Mouse (Mus musculus): Measurements from ENCODE around the gene Rbm15. TPM values are rescaled to one million over a fixed set of nuclear protein-coding genes. Genes with fewer than 3 reads are reported as not detected.

Rbm15 gene
- 44.6 TPM for total RNA-seq (2023)

GRCm38 (mm10) chr3:107333381-107334201, at the start of gene Rbm15:
Gene Rbm15 (minus strand): TSS chr3:107333673.

GRCm38 (mm10) chr3:107290764-107291381, 42.6 kb downstream of the Rbm15 start, which contains the start of gene Slc16a4:
Gene Slc16a4 (plus strand): TSS chr3:107291230.

GRCm38 (mm10) chr3:107278479-107279269, 54.8 kb downstream of the Rbm15 start, which contains the start of gene Lamtor5:
Gene Lamtor5 (plus strand): TSS chr3:107278858.

Other genes with a start within 250 kb of the Rbm15 start
- gene Kcna2, start 232.5 kb downstream of the Rbm15 start, total RNA-seq (2023), result 13.7 TPM
- not detected for gene Kcna10, start 150.6 kb downstream of the Rbm15 start, total RNA-seq (2023)
- gene Cym, start 111.9 kb downstream of the Rbm15 start, total RNA-seq (2023), result not detected
- not detected for gene A630076J17Rik, start 103.1 kb downstream of the Rbm15 start, total RNA-seq (2023)
- not detected for gene Prok1, start 94.0 kb downstream of the Rbm15 start, total RNA-seq (2023)
- 39.2 TPM for gene Lamtor5, start 54.8 kb downstream of the Rbm15 start, total RNA-seq (2023)
- gene Slc16a4, start 42.4 kb downstream of the Rbm15 start, total RNA-seq (2023), result 0.61 TPM
- not detected for gene Kcnc4, start 125.9 kb upstream of the Rbm15 start, total RNA-seq (2023)
- gene Slc6a17, start 184.3 kb upstream of the Rbm15 start, total RNA-seq (2023), result not detected
- gene Ubl4b, start 221.4 kb upstream of the Rbm15 start, total RNA-seq (2023), result not detected